Mouse (Mus musculus) MEL-GATA-1-ER (cell line): ENCODE data around the gene Ggcx.

Experiments
- DNase-seq: peaks from one replicate; pipeline ENCODE4 v3.0.0-alpha.2; 2012; ENCODE audit warnings: low read depth; ENCODE audit errors: extremely low read depth

The Ggcx gene

GRCm38 (mm10) chr6:72414076-72414756 is at the start of gene Ggcx:
Ggcx (plus strand) TSS chr6:72414308.
- peak; percentile 75 for DNase-seq

- DNase-seq, result no peak
Measured at GRCm38 (mm10) chr6:72364985-72365384, 49.1 kb upstream of the Ggcx start.

- DNase-seq, result no peak
Measured at GRCm38 (mm10) chr6:72366304-72366703, 47.8 kb upstream of the Ggcx start.

- no peak for DNase-seq
Measured at GRCm38 (mm10) chr6:72366844-72367443, 47.2 kb upstream of the Ggcx start, which contains the start of gene Rnf181. Rnf181 (minus strand) TSS chr6:72366956.

GRCm38 (mm10) chr6:72367460-72367974 is 46.6 kb upstream of the Ggcx start:
- DNase-seq, result no peak

- no peak for DNase-seq
Measured at GRCm38 (mm10) chr6:72369557-72369956, 44.6 kb upstream of the Ggcx start.

GRCm38 (mm10) chr6:72370091-72370490 is 44.0 kb upstream of the Ggcx start:
- DNase-seq, result no peak

- DNase-seq, result no peak
Measured at GRCm38 (mm10) chr6:72371147-72371546, 43.0 kb upstream of the Ggcx start.

GRCm38 (mm10) chr6:72371571-72371970 is 42.5 kb upstream of the Ggcx start:
- DNase-seq, result no peak

- no peak for DNase-seq
Measured at GRCm38 (mm10) chr6:72373184-72373583, 40.9 kb upstream of the Ggcx start.

- DNase-seq, result no peak
Measured at GRCm38 (mm10) chr6:72374206-72374605, 39.9 kb upstream of the Ggcx start.

- DNase-seq, result peak; percentile 75
Measured at GRCm38 (mm10) chr6:72374820-72375563, 39.1 kb upstream of the Ggcx start.

- DNase-seq, result no peak
Measured at GRCm38 (mm10) chr6:72378510-72379234, 35.4 kb upstream of the Ggcx start.

GRCm38 (mm10) chr6:72379377-72380130 is 34.6 kb upstream of the Ggcx start:
- DNase-seq, result no peak

GRCm38 (mm10) chr6:72380131-72380770 is 33.9 kb upstream of the Ggcx start, which contains the start of gene Vamp5:
Vamp5 (minus strand) TSS chr6:72380468.
- no peak for DNase-seq

GRCm38 (mm10) chr6:72382494-72382893 is 31.6 kb upstream of the Ggcx start:
- DNase-seq, result no peak

GRCm38 (mm10) chr6:72383142-72383820 is 30.8 kb upstream of the Ggcx start:
- no peak for DNase-seq

- DNase-seq, result peak; percentile 97
Measured at GRCm38 (mm10) chr6:72383952-72384351, 30.2 kb upstream of the Ggcx start.

- DNase-seq, result no peak
Measured at GRCm38 (mm10) chr6:72385258-72385657, 28.9 kb upstream of the Ggcx start.

- no peak for DNase-seq
Measured at GRCm38 (mm10) chr6:72386561-72386960, 27.5 kb upstream of the Ggcx start.
